Mouse (Mus musculus): ENCODE data around the gene Spdye4a.

DNA sequence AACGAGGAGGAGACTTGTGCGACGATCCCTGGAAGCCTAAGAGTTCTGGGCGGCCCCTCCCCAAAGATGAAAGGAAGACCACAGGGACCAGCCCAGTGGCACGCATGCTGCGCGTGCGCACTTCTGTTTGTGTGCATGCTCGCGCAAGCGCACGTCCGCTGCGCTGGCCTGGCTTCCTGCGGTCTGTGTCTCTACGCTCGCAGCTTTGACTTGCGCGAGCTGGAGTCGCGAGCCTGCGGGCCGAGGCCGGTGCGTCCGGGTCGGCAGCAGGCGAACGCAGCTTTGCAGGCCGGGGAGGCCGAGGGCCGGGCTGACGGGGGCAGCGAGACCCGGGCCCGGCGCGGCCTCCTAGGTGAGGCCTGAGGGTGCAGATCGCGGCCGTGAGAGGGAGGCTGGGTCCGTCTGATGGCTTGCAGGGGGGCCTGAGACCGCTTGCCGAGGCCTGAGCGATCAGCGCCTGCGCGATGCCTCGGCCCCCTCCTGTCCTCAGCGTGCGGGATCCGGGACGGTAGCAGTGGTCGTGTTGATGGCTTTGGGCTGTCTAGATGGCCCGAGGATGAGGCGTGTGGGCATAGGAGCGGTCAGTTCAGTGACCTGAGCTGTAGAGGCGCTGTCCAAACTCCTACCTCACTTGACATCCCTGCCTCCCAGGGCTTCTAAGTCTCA is 8.5 kb upstream of the Spdye4a start, which contains the start of gene Zfp12:
- no peak for TF ChIP-seq GATA1 (IDR thresholded peaks at IDR 0.05; ENCODE audit: borderline replicate concordance, low read length)
- no peak for TF ChIP-seq FLI1 (IDR thresholded peaks at IDR 0.05; ENCODE audit: low read length)
